Mouse (Mus musculus): ENCODE measurements around the gene Ets2. TPM values are rescaled to one million over a fixed set of nuclear protein-coding genes. Genes with fewer than 3 reads are reported as not detected.

Gene Ets2
- total RNA-seq, 1 experiment, result 12.8 TPM

- in situ Hi-C loops (cut with MboI; ENCODE audit: low sequenced_read_pairs in 2 of 2, unreplicated experiment in 2 of 2), result loop anchor here in 1 of 2 experiments (10.0 kb wide), 1 partner anchor 287 kb away; no protein-coding TSS in a partner anchor
- no peaks in the 10 kb centered on the region for H3K9me3 ChIP-seq (ENCODE audit: control insufficient read depth, insufficient read depth, low read depth, low read length)
- no peak overlapping the region for H3K27ac ChIP-seq (ENCODE audit: insufficient read depth, low read depth, low read length, poor library complexity, severe bottlenecking)
- H3K4me3 ChIP-seq (ENCODE audit: insufficient read depth in 1 of 2, low read depth in 1 of 2, low read length in 2 of 2, poor library complexity in 1 of 2, severe bottlenecking in 1 of 2), result no peak overlapping the region
- no peak overlapping the region for H3K9ac ChIP-seq (ENCODE audit: insufficient read depth, low read depth, low read length, poor library complexity, severe bottlenecking)
- H3K4me1 ChIP-seq (ENCODE audit: control insufficient read depth in 2 of 2, insufficient read depth in 2 of 2, low read length in 2 of 2, poor library complexity in 1 of 2), result no peaks in the 10 kb centered on the region; a peak in 1 of 4 replicates
- no peak for DNase-seq (ENCODE audit: low read depth, low spot score)
- TF ChIP-seq CHD2 (IDR thresholded peaks at IDR 0.05; ENCODE audit: low read depth, low read length) (no peak), ZNF384 (IDR thresholded peaks at IDR 0.05; ENCODE audit: low read depth, low read length) (no peak), HCFC1 (IDR thresholded peaks at IDR 0.05; ENCODE audit: borderline replicate concordance, insufficient read depth, low read length) (no peak), MAFK (IDR thresholded peaks at IDR 0.05; ENCODE audit: insufficient read depth, low read depth, low read length) (no peak), ZC3H11A (IDR thresholded peaks at IDR 0.05; ENCODE audit: borderline replicate concordance, low read depth, low read length) (no peak)
- no peaks in the 10 kb centered on the region for H3K36me3 ChIP-seq (ENCODE audit: control insufficient read depth, insufficient read depth, low read length, poor library complexity, severe bottlenecking)
Measured at GRCm38 (mm10) chr16:95657756-95658155, 44.1 kb upstream of the Ets2 start.

- in situ Hi-C loops (cut with MboI; ENCODE audit: low sequenced_read_pairs in 2 of 2, unreplicated experiment in 2 of 2), result loop anchor here in 1 of 2 experiments (10.0 kb wide), 1 partner anchor 286 kb away; no protein-coding TSS in a partner anchor
- Histone ChIP-seq H3K9me3 (ENCODE audit: control insufficient read depth, insufficient read depth, low read depth, low read length) (no peaks in the 10 kb centered on the region), H3K36me3 (ENCODE audit: control insufficient read depth, insufficient read depth, low read length, poor library complexity, severe bottlenecking) (no peaks in the 10 kb centered on the region), H3K9ac (ENCODE audit: insufficient read depth, low read depth, low read length, poor library complexity, severe bottlenecking) (no peak overlapping the region), H3K27ac (ENCODE audit: insufficient read depth, low read depth, low read length, poor library complexity, severe bottlenecking) (no peak overlapping the region), H3K4me3 (ENCODE audit: insufficient read depth in 1 of 2, low read depth in 1 of 2, low read length in 2 of 2, poor library complexity in 1 of 2, severe bottlenecking in 1 of 2) (no peak overlapping the region), H3K4me1 (ENCODE audit: control insufficient read depth in 2 of 2, insufficient read depth in 2 of 2, low read length in 2 of 2, poor library complexity in 1 of 2) (no peaks in the 10 kb centered on the region; a peak in 1 of 4 replicates)
- no peak for TF ChIP-seq HCFC1 (IDR thresholded peaks at IDR 0.05; ENCODE audit: borderline replicate concordance, insufficient read depth, low read length)
- no peak for TF ChIP-seq ZC3H11A (IDR thresholded peaks at IDR 0.05; ENCODE audit: borderline replicate concordance, low read depth, low read length)
- no peak for TF ChIP-seq CHD2 (IDR thresholded peaks at IDR 0.05; ENCODE audit: low read depth, low read length)
- TF ChIP-seq MAFK (IDR thresholded peaks at IDR 0.05; ENCODE audit: insufficient read depth, low read depth, low read length), result no peak
- no peak for TF ChIP-seq ZNF384 (IDR thresholded peaks at IDR 0.05; ENCODE audit: low read depth, low read length)
- DNase-seq (ENCODE audit: low read depth, low spot score), result peak; percentile 71
Measured at GRCm38 (mm10) chr16:95658836-95659430, 42.9 kb upstream of the Ets2 start.

GRCm38 (mm10) chr16:95659461-95659860 is 42.4 kb upstream of the Ets2 start:
- DNase-seq (ENCODE audit: low read depth, low spot score), result no peak
- no peak for TF ChIP-seq MAFK (IDR thresholded peaks at IDR 0.05; ENCODE audit: insufficient read depth, low read depth, low read length)
- TF ChIP-seq HCFC1 (IDR thresholded peaks at IDR 0.05; ENCODE audit: borderline replicate concordance, insufficient read depth, low read length), result no peak
- no peak for TF ChIP-seq CHD2 (IDR thresholded peaks at IDR 0.05; ENCODE audit: low read depth, low read length)
- TF ChIP-seq ZNF384 (IDR thresholded peaks at IDR 0.05; ENCODE audit: low read depth, low read length), result no peak
- no peak for TF ChIP-seq ZC3H11A (IDR thresholded peaks at IDR 0.05; ENCODE audit: borderline replicate concordance, low read depth, low read length)
- H3K9ac ChIP-seq (ENCODE audit: insufficient read depth, low read depth, low read length, poor library complexity, severe bottlenecking), result no peak overlapping the region
- in situ Hi-C loops (cut with MboI; ENCODE audit: low sequenced_read_pairs in 2 of 2, unreplicated experiment in 2 of 2), result loop anchor here in 1 of 2 experiments (10.0 kb wide), 1 partner anchor 285 kb away; no protein-coding TSS in a partner anchor
- H3K27ac ChIP-seq (ENCODE audit: insufficient read depth, low read depth, low read length, poor library complexity, severe bottlenecking), result no peak overlapping the region
- no peak overlapping the region for H3K4me3 ChIP-seq (ENCODE audit: insufficient read depth in 1 of 2, low read depth in 1 of 2, low read length in 2 of 2, poor library complexity in 1 of 2, severe bottlenecking in 1 of 2)
- no peaks in the 10 kb centered on the region for H3K36me3 ChIP-seq (ENCODE audit: control insufficient read depth, insufficient read depth, low read length, poor library complexity, severe bottlenecking)
- no peaks in the 10 kb centered on the region for H3K9me3 ChIP-seq (ENCODE audit: control insufficient read depth, insufficient read depth, low read depth, low read length)
- no peaks in the 10 kb centered on the region; a peak in 1 of 4 replicates for H3K4me1 ChIP-seq (ENCODE audit: control insufficient read depth in 2 of 2, insufficient read depth in 2 of 2, low read length in 2 of 2, poor library complexity in 1 of 2)

GRCm38 (mm10) chr16:95660909-95661308 is 41.0 kb upstream of the Ets2 start:
- Histone ChIP-seq H3K4me1 (ENCODE audit: control insufficient read depth in 2 of 2, insufficient read depth in 2 of 2, low read length in 2 of 2, poor library complexity in 1 of 2) (no peaks in the 10 kb centered on the region; a peak in 1 of 4 replicates), H3K36me3 (ENCODE audit: control insufficient read depth, insufficient read depth, low read length, poor library complexity, severe bottlenecking) (no peaks in the 10 kb centered on the region), H3K4me3 (ENCODE audit: insufficient read depth in 1 of 2, low read depth in 1 of 2, low read length in 2 of 2, poor library complexity in 1 of 2, severe bottlenecking in 1 of 2) (no peak overlapping the region), H3K9ac (ENCODE audit: insufficient read depth, low read depth, low read length, poor library complexity, severe bottlenecking) (no peak overlapping the region), H3K9me3 (ENCODE audit: control insufficient read depth, insufficient read depth, low read depth, low read length) (no peaks in the 10 kb centered on the region), H3K27ac (ENCODE audit: insufficient read depth, low read depth, low read length, poor library complexity, severe bottlenecking) (no peak overlapping the region)
- no peak for DNase-seq (ENCODE audit: low read depth, low spot score)
- in situ Hi-C loops (cut with MboI; ENCODE audit: low sequenced_read_pairs in 2 of 2, unreplicated experiment in 2 of 2), result no loop called here
- TF ChIP-seq HCFC1 (IDR thresholded peaks at IDR 0.05; ENCODE audit: borderline replicate concordance, insufficient read depth, low read length), result no peak
- TF ChIP-seq CHD2 (IDR thresholded peaks at IDR 0.05; ENCODE audit: low read depth, low read length), result no peak
- TF ChIP-seq MAFK (IDR thresholded peaks at IDR 0.05; ENCODE audit: insufficient read depth, low read depth, low read length), result no peak
- no peak for TF ChIP-seq ZNF384 (IDR thresholded peaks at IDR 0.05; ENCODE audit: low read depth, low read length)
- TF ChIP-seq ZC3H11A (IDR thresholded peaks at IDR 0.05; ENCODE audit: borderline replicate concordance, low read depth, low read length), result no peak

Measured in ES-E14 (cell line).